Mouse (Mus musculus) embryonic stem cell, embryonic (primary cell): ENCODE measurements at regions not wholly inside any gene's neighbourhood (a gene's known extent, or its start where the extent isn't known, plus 50 kb on each side); places are given as distances from the start of the nearest gene placed in this dataset.

ENCODE experiments used
- CTCF ChIA-PET, 4 experiments: fragments of 300-600 bp in 2 of 4; fragments of 350-600 bp in 2 of 4; sonication (Branson Sonifier 250); formaldehyde crosslinking; loops; one replicate each; lab custom pipeline; 2022; ENCODE audit warnings: inconsistent platforms in 2 of 4; lab: Charles Lee
- POLR2A ChIA-PET, 4 experiments: fragments of 300-600 bp in 2 of 4; fragments of 350-600 bp in 2 of 4; sonication (Branson Sonifier 250); formaldehyde crosslinking; loops; one replicate each; lab custom pipeline; 2022; ENCODE audit warnings: antibody characterized with exemption in 4 of 4, inconsistent platforms in 1 of 4; lab: Charles Lee

- ChIA-PET CTCF (no interaction called here), POLR2A (no interaction called here)
Measured at GRCm38 (mm10) chr1:18416297-18416732, 151.4 kb upstream of the Defb41 start.

- POLR2A ChIA-PET: no interaction called here
- CTCF ChIA-PET: no interaction called here
Measured at GRCm38 (mm10) chr1:18415879-18416278, 150.9 kb upstream of the Defb41 start.

- CTCF ChIA-PET: interaction anchor here in 2 of 4 experiments (0.5 to 0.6 kb wide), 2 partner anchors 11 to 19 kb away, joined by 3 read pairs; no protein-coding TSS in a partner anchor
- POLR2A ChIA-PET: no interaction called here
Measured at GRCm38 (mm10) chr1:18412746-18413145, 147.8 kb upstream of the Defb41 start.

GRCm38 (mm10) chr1:18389591-18389990 is 124.7 kb upstream of the Defb41 start:
- POLR2A ChIA-PET: interaction anchor here in 1 of 4 experiments (0.6 kb wide), 1 partner anchor 142 kb away, joined by 3 read pairs; no protein-coding TSS in a partner anchor
- CTCF ChIA-PET: no interaction called here

- CTCF ChIA-PET: no interaction called here
- POLR2A ChIA-PET: no interaction called here
Measured at GRCm38 (mm10) chr1:18384079-18384478, 119.1 kb upstream of the Defb41 start.

GRCm38 (mm10) chr1:18359951-18360731 is 95.2 kb upstream of the Defb41 start:
- ChIA-PET POLR2A (interaction anchor here in 1 of 4 experiments (0.6 kb wide), 1 partner anchor 393 kb away, joined by 5 read pairs; no protein-coding TSS in a partner anchor), CTCF (interaction anchor here in 2 of 4 experiments (0.6 kb wide), 4 partner anchors 10 to 703 kb away, joined by 3 to 7 read pairs (median 3); no protein-coding TSS in a partner anchor)

- POLR2A ChIA-PET: no interaction called here
- CTCF ChIA-PET: no interaction called here
Measured at GRCm38 (mm10) chr1:18338871-18339270, 73.9 kb upstream of the Defb41 start.
